Mouse (Mus musculus) megakaryocyte, embryonic 14.5 days (primary cell): ENCODE data around the gene Rbms1.

Experiments used
- FLI1 ChIP-seq: IDR thresholded peaks from 2 replicates; pipeline ENCODE4 v1.6.1; 2012; ENCODE audit warnings: low read length, inconsistent platforms, mixed read lengths
- GATA1 ChIP-seq: IDR thresholded peaks from 3 replicates; pipeline ENCODE4 v1.6.1; 2012; ENCODE audit warnings: mixed read lengths, low read length, inconsistent platforms, borderline replicate concordance

DNA sequence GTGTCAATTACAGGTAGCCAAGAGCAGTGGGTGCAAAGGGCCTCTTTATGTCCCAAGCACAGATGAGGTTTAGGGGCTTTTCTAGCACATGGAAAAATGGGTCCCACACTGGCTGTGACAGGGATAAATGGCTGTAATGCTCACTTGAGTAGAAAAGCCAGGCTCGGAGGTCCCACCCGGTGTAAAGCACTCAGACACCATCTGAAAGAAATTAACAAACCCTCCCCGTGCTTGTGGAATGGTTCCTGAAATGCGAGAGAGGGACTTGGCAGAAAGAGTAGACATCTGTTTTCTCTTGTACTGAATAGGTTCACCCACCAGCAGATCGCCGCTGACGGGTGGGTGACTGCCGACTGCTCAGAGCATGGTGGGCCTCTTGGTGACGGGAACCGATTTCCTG, 176.7 kb downstream of the Rbms1 start:
- TF ChIP-seq GATA1 = no peak
- no peak for TF ChIP-seq FLI1
